Mouse (Mus musculus) forebrain, embryonic 12.5 days (tissue): Measurements from ENCODE around the gene Rasl12. TPM values are rescaled to one million over a fixed set of nuclear protein-coding genes. Genes with fewer than 3 reads are reported as not detected.
A peak's percentile ranks its signal among the peaks of the same experiment; 100 is the strongest.

Experiments
- ATAC-seq: fragments of 200-750 bp; cut with Nextera tagmentation; 2 replicates; pipeline ENCODE4 v1.8.0; 2017; ENCODE audit warnings: moderate TSS enrichment; ENCODE audit not compliant: low FRiP score
- H3K27ac ChIP-seq: fragments of 300-500 bp; sonication (generic); 2 replicates; pipeline ENCODE4 v1.5.1; 2016; ENCODE audit warnings: mild to moderate bottlenecking
- H3K27me3 ChIP-seq: fragments of 300-500 bp; sonication (generic); 2 replicates; pipeline ENCODE4 v1.6.1; 2016; ENCODE audit warnings: mild to moderate bottlenecking
- H3K36me3 ChIP-seq: fragments of 300-500 bp; sonication (generic); replicated peaks from 2 replicates; pipeline ENCODE4 v1.6.1; 2016; ENCODE audit warnings: mild to moderate bottlenecking
- H3K4me1 ChIP-seq: fragments of 300-500 bp; sonication (generic); 2 replicates; pipeline ENCODE4 v1.6.1; 2016
- H3K4me2 ChIP-seq: fragments of 300-500 bp; sonication (generic); 2 replicates; pipeline ENCODE4 v1.6.1; 2016; ENCODE audit warnings: mild to moderate bottlenecking, moderate library complexity
- H3K4me3 ChIP-seq: fragments of 300-500 bp; sonication (generic); replicated peaks from 2 replicates; pipeline ENCODE4 v1.5.1; 2016; ENCODE audit warnings: mild to moderate bottlenecking
- H3K9ac ChIP-seq: fragments of 300-500 bp; sonication (generic); 2 replicates; pipeline ENCODE4 v1.6.1; 2016; ENCODE audit warnings: mild to moderate bottlenecking
- H3K9me3 ChIP-seq: fragments of 300-500 bp; sonication (generic); 2 replicates; pipeline ENCODE4 v1.6.1; 2016
- WGBS: fragments of 180-500 bp; shearing (Covaris S2); methylation state at CpG from one replicate; pipeline ENCODE4 v1.1.7; 2016; 5-methylcytosine and 5-hydroxymethylcytosine counted together
- polyA plus RNA-seq: library from polyadenylated mRNA; unstranded; fragments of >200 nt; fragmentation: Nextera tagmentation; extraction: Ambion mirVana; gene quantifications from 2 replicates; pipeline ENCODE4 v1.2.1, GENCODE M21; 2016

Rasl12 gene
- polyA plus RNA-seq, 1 experiment from 2014 or later = 7.2 TPM

DNA sequence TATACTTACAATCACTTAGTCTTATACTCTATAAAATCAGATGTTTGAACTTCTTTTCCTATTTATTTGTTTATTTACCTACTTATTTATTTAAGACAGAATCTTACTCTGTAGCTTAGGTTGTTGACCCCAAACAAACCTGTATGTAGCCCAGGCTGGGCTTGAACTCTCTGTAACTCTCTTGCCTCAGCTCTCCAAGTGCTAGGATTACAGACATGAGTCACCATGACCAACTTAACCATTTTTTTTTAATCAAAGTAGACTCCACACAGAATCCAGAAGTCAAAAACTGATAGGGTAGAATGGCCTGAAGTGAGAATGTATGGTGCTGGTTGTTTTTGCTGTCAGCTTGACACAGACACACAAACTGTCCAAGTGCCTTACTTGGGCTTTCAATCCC, 32.1 kb downstream of the Rasl12 start:
- no peak overlapping the region for H3K27ac ChIP-seq
- H3K4me2 ChIP-seq = no peak overlapping the region
- H3K9me3 ChIP-seq = no peaks in the 10 kb centered on the region
- no peaks in the 10 kb centered on the region for H3K36me3 ChIP-seq
- no peak for ATAC-seq
- 0 out of 2 replicates have a peak, but pooled peaks cover 4% of the 10 kb centered on the region for H3K27me3 ChIP-seq
- H3K4me1 ChIP-seq = no peaks in the 10 kb centered on the region
- H3K9ac ChIP-seq = no peak overlapping the region
- H3K4me3 ChIP-seq = no peak overlapping the region

DNA sequence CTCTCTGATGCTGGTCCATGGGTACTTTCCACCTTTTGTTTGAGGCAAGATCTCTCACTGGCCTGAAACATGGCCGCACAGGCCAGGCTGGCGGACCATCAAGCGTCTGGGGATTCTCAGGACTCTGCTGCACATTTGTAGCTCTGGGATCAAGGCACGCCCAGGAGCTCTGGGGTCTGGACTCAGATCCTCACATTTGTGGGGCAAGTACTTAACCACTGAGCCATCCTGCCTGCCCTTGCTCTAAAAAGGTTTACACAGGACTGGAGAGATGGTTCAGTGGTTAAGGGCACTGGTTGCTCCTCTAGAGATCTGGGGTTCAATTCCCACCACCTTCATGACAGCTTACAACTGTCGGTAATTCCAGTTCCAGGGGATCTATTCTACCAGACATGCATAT, 32.6 kb downstream of the Rasl12 start:
- H3K9ac ChIP-seq = no peak overlapping the region
- 0 out of 2 replicates have a peak, but pooled peaks cover 4% of the 10 kb centered on the region for H3K27me3 ChIP-seq
- no peaks in the 10 kb centered on the region for H3K4me1 ChIP-seq
- H3K4me3 ChIP-seq = no peak overlapping the region
- no peaks in the 10 kb centered on the region for H3K36me3 ChIP-seq
- H3K4me2 ChIP-seq = no peak overlapping the region
- no peaks in the 10 kb centered on the region for H3K9me3 ChIP-seq
- no peak overlapping the region for H3K27ac ChIP-seq
- 94% methylated on average over 5 of the region's 5 CpGs for WGBS
- ATAC-seq = no peak

DNA sequence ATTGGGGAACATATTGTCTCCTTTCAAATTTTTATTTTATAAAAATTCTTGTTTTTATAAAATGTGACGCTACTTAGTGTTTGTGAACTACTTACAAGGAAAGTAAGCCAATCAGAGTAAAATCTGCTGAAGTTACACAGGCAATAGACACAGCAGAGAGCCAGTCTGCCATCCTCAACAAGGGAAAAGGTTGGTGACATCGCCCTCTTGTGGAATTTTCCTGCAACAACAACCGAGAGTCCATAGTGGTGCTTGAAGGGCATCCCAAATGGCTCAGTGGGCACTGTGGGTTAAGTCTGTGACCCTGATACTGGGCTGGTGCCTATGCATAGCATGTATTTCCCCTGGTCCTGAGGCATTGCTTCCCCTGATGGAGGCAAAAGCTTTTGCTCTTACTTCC, 33.9 kb downstream of the Rasl12 start:
- Histone ChIP-seq H3K4me3 (no peak overlapping the region), H3K9ac (no peak overlapping the region), H3K27me3 (0 out of 2 replicates have a peak, but pooled peaks cover 4% of the 10 kb centered on the region), H3K36me3 (no peaks in the 10 kb centered on the region), H3K27ac (no peak overlapping the region), H3K4me2 (no peak overlapping the region), H3K9me3 (no peaks in the 10 kb centered on the region), H3K4me1 (peaks cover 6% of the 10 kb centered on the region)
- 0% methylated on average over 3 of the region's 3 CpGs for WGBS
- peak; percentile 44; the same call in 1 of the 2 replicates for ATAC-seq

DNA sequence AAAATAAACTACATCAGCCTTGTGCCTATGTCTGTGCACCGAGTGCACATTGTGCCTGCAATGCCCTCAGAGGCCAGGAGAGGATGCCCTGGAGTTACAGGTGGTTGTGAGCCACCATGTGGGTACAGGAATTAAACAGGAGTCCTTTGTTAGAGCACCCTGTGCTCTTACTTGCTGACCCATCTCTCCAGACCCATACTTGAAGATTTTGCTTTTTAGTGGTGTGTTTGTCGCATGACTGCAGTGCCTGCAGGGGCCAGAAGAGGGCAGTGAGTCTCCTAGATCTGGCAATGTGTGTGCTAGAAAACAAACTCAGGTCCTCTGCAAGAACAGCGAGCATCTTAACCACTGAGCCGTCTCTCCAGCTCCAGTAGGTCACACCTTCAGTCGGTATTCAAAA, 35.8 kb downstream of the Rasl12 start:
- 58% methylated on average over 5 of the region's 5 CpGs for WGBS
- Histone ChIP-seq H3K4me2 (no peak overlapping the region), H3K36me3 (0 out of 2 replicates have a peak, but pooled peaks cover 2% of the 10 kb centered on the region), H3K4me1 (peaks cover 6% of the 10 kb centered on the region), H3K9me3 (no peaks in the 10 kb centered on the region), H3K27me3 (0 out of 2 replicates have a peak, but pooled peaks cover 4% of the 10 kb centered on the region), H3K27ac (no peak overlapping the region), H3K4me3 (no peak overlapping the region), H3K9ac (no peak overlapping the region)
- no peak for ATAC-seq

DNA sequence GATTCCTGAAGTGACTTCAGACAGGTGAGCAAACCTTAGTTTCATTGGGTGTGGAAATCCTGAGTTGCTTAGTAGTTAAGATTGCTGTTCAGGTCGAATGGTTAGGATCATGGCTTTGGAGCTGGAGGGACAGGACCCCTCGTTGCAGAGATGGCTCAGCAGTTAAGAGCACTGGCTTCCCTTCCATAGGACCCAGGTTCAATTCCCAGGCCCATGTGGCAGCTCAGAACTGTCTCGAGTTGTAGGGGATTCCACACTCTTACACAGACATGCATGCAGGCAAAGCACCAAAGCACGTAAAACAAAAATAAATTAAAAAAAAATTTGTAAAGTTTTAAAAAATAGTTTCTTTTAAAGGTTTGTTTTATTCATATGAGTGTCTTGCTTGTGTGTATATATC, 36.9 kb downstream of the Rasl12 start:
- Histone ChIP-seq H3K9me3 (no peaks in the 10 kb centered on the region), H3K9ac (no peak overlapping the region), H3K36me3 (0 out of 2 replicates have a peak, but pooled peaks cover 3% of the 10 kb centered on the region), H3K27ac (no peak overlapping the region), H3K4me3 (no peak overlapping the region; the same call in 1 of the 2 replicates), H3K4me1 (peaks cover 6% of the 10 kb centered on the region), H3K27me3 (0 out of 2 replicates have a peak, but pooled peaks cover 4% of the 10 kb centered on the region), H3K4me2 (no peak overlapping the region; the same call in 1 of the 2 replicates)
- ATAC-seq = no peak
- 75% methylated on average over 4 of the region's 4 CpGs for WGBS

DNA sequence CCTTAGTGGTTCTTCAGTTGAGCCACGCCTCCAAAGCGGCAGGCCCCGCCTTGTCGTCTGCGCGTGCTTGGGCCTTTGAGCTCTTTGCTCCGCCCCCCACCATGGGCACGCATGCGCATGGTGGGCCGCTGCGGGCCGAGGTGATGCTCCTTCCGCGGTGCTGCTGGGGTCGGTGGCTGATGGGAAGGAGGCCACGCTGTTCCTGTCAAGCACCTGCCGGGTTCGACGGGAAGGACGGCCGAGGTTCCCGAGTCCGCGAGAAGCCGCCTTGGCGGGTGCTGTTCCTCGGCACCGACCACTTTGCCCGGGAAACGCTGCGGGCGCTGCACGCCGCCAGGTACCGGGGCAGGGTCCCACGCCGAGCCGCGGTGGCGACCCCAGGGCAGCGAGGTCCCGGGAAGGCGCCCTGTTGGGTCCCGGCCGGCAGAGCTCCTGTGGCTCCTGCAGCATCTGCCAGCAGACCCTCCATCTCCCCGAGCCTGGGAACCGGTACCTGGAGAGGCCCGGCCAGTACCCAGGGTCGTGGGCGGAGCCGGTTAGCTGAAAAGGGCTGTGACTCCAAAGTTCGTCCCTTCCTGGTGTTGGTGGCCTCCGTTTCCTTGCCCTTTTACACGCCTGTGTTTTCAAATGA, 37.5 kb downstream of the Rasl12 start, which contains the start of gene Mtfmt:
TSS of gene Mtfmt (plus strand) at position 112 of the 631 bp plus-strand sequence.
- Histone ChIP-seq H3K4me1 (peaks cover 6% of the 10 kb centered on the region), H3K4me3 (peak within 1 kb of the TSS; percentile 95), H3K36me3 (peaks cover 9% of the 10 kb centered on the region; the same call in 1 of the 2 replicates), H3K9ac (peak within 1 kb of the TSS; percentile 86), H3K4me2 (peak within 1 kb of the TSS; percentile 71), H3K27me3 (0 out of 2 replicates have a peak, but pooled peaks cover 4% of the 10 kb centered on the region), H3K9me3 (no peaks in the 10 kb centered on the region), H3K27ac (no peak within 1 kb of the TSS)
- under 1% methylated on average over 54 of the region's 54 CpGs for WGBS
- peak; percentile 91 for ATAC-seq

DNA sequence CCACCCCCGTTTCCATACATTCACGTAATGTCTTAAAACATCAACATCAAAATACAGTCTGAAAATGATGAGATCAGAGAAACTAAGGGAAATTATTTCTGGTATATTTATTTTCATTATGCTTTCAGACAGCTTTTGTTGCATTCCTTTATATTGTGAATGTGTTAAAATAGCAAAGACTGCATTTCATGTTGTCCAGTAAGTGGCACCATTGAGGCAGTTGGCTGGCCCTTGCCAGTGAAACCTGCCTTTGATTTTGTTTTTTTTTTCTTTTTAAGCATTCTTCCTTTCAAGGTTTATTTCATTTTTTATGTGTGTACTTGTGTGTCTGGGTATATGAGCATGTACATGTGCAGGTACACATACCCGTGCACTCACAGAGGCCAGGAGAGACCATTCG, 46.4 kb downstream of the Rasl12 start:
- Histone ChIP-seq H3K4me3 (no peak overlapping the region), H3K4me2 (no peak overlapping the region), H3K36me3 (peaks cover 60% of the 10 kb centered on the region), H3K27ac (no peak overlapping the region), H3K4me1 (no peaks in the 10 kb centered on the region), H3K27me3 (no peaks in the 10 kb centered on the region), H3K9me3 (no peaks in the 10 kb centered on the region), H3K9ac (no peak overlapping the region)
- WGBS = 97% methylated on average over 4 of the region's 4 CpGs
- ATAC-seq = no peak

DNA sequence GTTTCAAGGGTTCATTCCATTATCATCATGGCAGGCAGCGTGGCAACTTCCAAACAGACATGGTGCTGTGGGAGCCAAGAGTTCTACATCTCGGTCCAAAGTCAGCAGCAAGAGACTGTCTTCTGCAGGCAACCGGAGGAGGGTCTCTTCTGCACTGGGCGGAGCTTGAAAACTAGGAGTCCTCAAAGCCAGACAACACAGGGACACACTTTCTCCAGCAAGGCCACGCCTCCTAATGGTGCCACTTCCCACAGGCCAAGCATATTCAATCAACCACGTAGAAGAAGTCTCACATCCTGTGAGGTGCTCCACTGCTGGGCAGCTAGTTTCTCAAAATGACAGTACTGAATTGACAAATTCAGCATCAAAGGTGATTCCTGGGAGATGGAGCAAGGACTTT, 49.6 kb downstream of the Rasl12 start:
- no peak overlapping the region for H3K27ac ChIP-seq
- H3K4me2 ChIP-seq = no peak overlapping the region
- no peak for ATAC-seq
- no peak overlapping the region for H3K9ac ChIP-seq
- no peak overlapping the region for H3K4me3 ChIP-seq
- peaks cover 69% of the 10 kb centered on the region for H3K36me3 ChIP-seq
- H3K4me1 ChIP-seq = no peaks in the 10 kb centered on the region
- 89% methylated on average over 6 of the region's 6 CpGs for WGBS
- no peaks in the 10 kb centered on the region for H3K27me3 ChIP-seq
- H3K9me3 ChIP-seq = no peaks in the 10 kb centered on the region

DNA sequence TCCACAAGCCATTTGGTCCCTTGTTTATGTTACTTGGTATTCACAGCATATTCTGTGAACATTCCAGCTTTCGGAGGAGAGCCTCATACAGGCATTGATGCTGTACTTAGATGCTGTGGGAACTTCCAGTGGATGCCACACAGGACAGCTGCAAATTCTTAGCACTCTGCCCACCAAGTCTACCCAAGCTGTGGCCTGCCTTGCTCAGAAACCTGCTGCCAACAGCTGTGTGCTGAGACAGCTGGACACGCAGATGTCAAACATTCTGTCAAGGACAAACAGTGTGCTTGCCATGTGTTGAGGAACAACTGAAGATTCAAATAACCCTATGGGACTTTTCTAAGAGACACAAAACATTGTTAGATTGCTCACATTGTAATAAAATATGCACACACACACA, 60.7 kb downstream of the Rasl12 start:
- WGBS = 93% methylated on average over 2 of the region's 2 CpGs
- no peaks in the 10 kb centered on the region for H3K36me3 ChIP-seq

DNA sequence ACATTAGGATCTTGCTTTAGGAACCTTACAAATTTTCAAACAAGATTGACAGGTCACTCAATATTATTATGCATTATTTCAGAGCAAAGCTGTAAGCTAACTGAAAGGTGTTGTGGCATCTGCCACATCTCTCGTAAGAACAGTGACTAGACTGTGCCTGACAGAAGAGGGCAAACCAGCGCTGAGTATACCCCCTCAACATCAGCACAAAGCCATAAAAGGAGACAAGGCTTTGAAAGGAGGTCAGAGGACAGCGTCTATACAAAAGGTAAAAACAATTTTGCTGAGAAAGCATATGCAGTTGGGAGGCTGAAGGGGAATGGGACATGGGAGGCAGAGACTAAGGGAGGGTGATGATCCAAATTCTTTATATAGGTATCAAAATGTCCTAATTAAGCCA, 61.9 kb downstream of the Rasl12 start:
- Histone ChIP-seq H3K4me2 (peak overlapping the region; percentile 64), H3K27me3 (no peaks in the 10 kb centered on the region), H3K36me3 (peaks cover 1% of the 10 kb centered on the region; the same call in 1 of the 2 replicates), H3K9ac (0 out of 2 replicates have a peak overlapping the region, but pooled peaks have one; percentile 29), H3K4me1 (peaks cover 23% of the 10 kb centered on the region), H3K4me3 (peak overlapping the region; percentile 87), H3K27ac (peak overlapping the region; percentile 83), H3K9me3 (no peaks in the 10 kb centered on the region)
- peak; percentile 11; the same call in 1 of the 2 replicates for ATAC-seq
- 35% methylated on average over 3 of the region's 3 CpGs for WGBS

More for the DNA sequence above, 60.7 kb downstream of the Rasl12 start:
- Histone ChIP-seq H3K4me1 (peaks cover 23% of the 10 kb centered on the region), H3K4me3 (no peak overlapping the region), H3K9me3 (no peaks in the 10 kb centered on the region), H3K9ac (no peak overlapping the region; the same call in 1 of the 2 replicates), H3K27ac (no peak overlapping the region), H3K4me2 (no peak overlapping the region), H3K27me3 (no peaks in the 10 kb centered on the region)
- ATAC-seq = no peak

DNA sequence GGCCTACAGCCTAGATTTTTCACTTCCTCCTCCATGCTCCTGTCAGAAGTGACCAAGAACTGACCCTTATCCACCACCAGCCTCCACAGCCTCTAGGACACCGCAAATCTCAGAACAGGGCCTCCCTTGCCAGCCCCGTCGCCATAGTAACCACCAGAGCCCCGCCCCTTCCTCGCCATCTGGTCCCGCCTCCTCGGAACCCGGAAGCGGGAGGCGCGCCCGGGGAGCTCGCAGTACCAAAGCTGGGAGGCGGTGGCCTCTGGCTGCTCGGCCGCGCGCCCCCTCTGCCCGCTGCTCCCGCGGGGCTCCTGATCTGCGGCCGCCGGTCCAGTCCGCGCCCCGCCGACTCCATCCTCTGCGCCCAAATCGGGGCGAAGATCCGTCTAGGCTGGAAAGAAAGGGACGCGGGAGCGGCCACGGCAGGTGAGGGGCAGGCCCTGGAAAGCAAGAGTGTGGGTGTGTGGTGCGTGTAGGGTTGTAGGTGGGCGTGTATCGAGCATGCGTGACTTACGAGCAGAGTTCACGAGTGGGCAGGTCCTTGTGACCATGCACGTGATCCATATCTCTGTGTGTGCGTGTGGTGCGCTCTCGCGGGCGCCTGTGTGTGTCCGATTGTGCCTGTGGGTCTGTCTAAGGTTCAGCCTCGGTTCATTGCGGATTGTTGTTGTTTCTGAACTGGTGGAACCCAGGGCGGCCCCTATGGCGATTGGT, 62.6 kb downstream of the Rasl12 start, which contains the start of gene Spg21:
TSS of gene Spg21 (plus strand) at position 216 of the 711 bp plus-strand sequence.
- H3K9ac ChIP-seq = peak within 1 kb of the TSS; percentile 89
- peak within 1 kb of the TSS; percentile 83 for H3K27ac ChIP-seq
- no peaks in the 10 kb centered on the region for H3K27me3 ChIP-seq
- peak within 1 kb of the TSS; percentile 64 for H3K4me2 ChIP-seq
- H3K36me3 ChIP-seq = peaks cover 8% of the 10 kb centered on the region
- H3K9me3 ChIP-seq = no peaks in the 10 kb centered on the region
- peaks cover 23% of the 10 kb centered on the region for H3K4me1 ChIP-seq
- peak; percentile 98 for ATAC-seq
- peak within 1 kb of the TSS; percentile 87 for H3K4me3 ChIP-seq
- under 1% methylated on average over 53 of the region's 53 CpGs for WGBS

DNA sequence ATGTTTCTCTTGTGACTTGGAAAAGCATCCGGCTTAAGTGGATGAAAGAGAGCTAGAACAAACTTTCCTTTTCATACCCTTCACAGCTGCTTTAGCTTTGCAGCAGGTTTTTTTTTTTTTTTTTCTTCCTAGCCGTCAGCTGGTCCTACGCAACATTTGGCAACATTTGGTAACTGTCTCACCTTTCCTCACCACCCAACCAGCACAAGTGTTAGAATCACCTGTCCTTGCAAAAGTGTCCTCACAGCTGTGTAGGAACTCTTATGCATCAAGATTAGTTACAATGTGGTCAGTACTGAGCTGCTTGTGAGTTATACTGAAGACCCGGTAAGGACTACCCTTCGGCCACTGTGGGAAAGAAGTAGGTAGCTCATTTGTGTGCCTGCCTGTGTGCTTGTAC, 64.2 kb downstream of the Rasl12 start:
- no peak for ATAC-seq
- H3K27me3 ChIP-seq = no peaks in the 10 kb centered on the region
- no peaks in the 10 kb centered on the region for H3K9me3 ChIP-seq
- H3K4me3 ChIP-seq = no peak overlapping the region
- peaks cover 23% of the 10 kb centered on the region for H3K4me1 ChIP-seq
- no peak overlapping the region for H3K27ac ChIP-seq
- no peak overlapping the region for H3K4me2 ChIP-seq
- no peak overlapping the region for H3K9ac ChIP-seq
- 84% methylated on average over 5 of the region's 5 CpGs for WGBS
- H3K36me3 ChIP-seq = peaks cover 18% of the 10 kb centered on the region
